Mouse (Mus musculus): ENCODE results near the gene Gpx4. TPM values are rescaled to one million over a fixed set of nuclear protein-coding genes. Genes with fewer than 3 reads are reported as not detected.

Gpx4 gene
- 1,058 and 1,082 TPM in 2 replicates for polyA plus RNA-seq (2015; fragmentation: Nextera tagmentation; extraction: Ambion mirVana)

DNA sequence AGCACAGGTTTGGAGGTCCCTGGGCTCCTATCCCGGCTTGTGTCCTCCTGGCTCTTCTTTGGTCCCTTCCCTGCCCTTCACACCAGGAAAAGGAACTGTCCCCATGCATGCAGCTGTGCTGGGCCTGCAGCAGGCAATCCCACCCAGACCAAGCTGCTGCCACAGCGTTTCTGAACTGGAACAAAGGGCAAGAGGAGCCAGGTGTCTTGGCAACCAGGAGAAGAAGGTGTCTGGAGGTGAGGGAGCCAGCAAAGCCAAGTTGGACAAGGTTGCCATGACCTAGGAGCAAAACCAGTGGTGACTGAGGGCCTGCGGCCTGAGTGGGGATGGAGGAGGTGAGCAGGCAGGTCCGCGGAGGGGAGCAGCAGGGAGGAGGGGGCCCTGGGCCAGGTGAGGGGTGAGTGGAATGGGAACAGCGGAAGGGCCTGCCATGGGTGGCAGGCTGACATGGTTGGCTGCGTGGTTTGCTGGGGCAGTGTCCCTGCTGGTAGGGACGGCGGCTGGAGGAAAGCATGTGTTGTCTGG, at the start of gene Gpx4:
TSS of gene Gpx4 (plus strand) at position 126 of the 525 bp plus-strand sequence.
- Histone ChIP-seq H3K4me2 (replicated peaks; ENCODE audit: low read depth, low read length) (no peak within 1 kb of the TSS), H3K27ac (ENCODE audit: low read length) (peak within 1 kb of the TSS; percentile 40; the same call in 1 of the 2 replicates), H3K36me3 (ENCODE audit: insufficient read depth, low read length) (no peaks in the 10 kb centered on the region), H3K4me3 (ENCODE audit: low read depth, low read length) (no peak within 1 kb of the TSS), H3K9ac (replicated peaks; ENCODE audit: low read depth) (no peak within 1 kb of the TSS), H3K9me3 (ENCODE audit: low read length) (no peaks in the 10 kb centered on the region), H3K27me3 (replicated peaks; ENCODE audit: insufficient read depth, low read length) (no peaks in the 10 kb centered on the region), H3K4me1 (ENCODE audit: insufficient read depth, low read depth, low read length) (peaks cover 18% of the 10 kb centered on the region)
- DNase-seq (ENCODE audit: low spot score) (no peak), ATAC-seq (no peak)
- TF ChIP-seq EP300 (IDR thresholded peaks at IDR 0.05): no peak
- TF ChIP-seq CTCF (IDR thresholded peaks at IDR 0.05): no peak
- WGBS: 61% methylated on average over 9 of the region's 9 CpGs

DNA sequence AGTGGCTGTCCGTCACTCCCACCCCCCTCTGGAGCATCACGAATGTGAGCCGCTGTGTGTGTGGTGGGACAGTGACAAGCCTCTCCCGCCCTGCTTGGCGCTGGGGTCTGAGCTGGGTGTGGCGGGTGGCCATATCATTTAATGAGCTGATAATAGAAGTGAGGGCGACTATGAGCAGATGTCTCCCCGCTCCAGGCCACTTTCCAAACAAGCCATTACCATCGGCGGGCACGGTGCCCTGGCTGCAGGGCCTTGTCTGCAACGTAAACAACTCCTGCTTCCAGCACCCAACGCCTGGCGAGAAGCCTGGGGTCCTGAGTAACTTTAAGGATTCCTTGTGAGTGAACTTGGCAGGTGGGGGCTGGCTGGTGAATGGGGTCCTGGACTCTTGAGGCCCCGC, 49.1 kb upstream of the Gpx4 start:
- peak; percentile 65 for DNase-seq (ENCODE audit: low spot score)
- H3K36me3 ChIP-seq (ENCODE audit: insufficient read depth, low read length): peaks cover 25% of the 10 kb centered on the region
- H3K27ac ChIP-seq (ENCODE audit: low read length): no peak overlapping the region

DNA sequence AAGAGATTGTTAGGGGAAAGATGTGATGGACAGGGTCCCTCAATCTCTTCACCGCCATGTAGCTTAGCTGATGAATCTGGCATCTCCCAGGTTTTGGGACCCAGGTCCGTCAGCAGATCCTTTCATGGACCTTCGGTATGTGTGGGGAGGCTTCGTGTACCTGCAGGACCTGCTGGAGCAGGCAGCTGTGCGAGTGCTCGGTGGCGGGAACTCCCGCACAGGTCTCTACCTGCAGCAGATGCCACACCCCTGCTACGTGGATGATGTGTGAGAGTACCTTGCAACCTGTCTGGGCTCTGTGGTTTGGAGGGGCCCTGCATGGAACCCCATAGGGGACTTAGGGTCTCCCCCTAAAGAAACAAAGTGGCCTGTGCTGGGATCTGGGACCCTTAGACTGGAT, 45.0 kb upstream of the Gpx4 start:
- WGBS: 82% methylated on average over 9 of the region's 9 CpGs
- Histone ChIP-seq H3K4me2 (replicated peaks; ENCODE audit: low read depth, low read length) (no peak overlapping the region), H3K27ac (ENCODE audit: low read length) (no peak overlapping the region), H3K27me3 (replicated peaks; ENCODE audit: insufficient read depth, low read length) (no peaks in the 10 kb centered on the region), H3K4me3 (ENCODE audit: low read depth, low read length) (no peak overlapping the region), H3K36me3 (ENCODE audit: insufficient read depth, low read length) (no peaks in the 10 kb centered on the region), H3K9ac (replicated peaks; ENCODE audit: low read depth) (no peak overlapping the region), H3K9me3 (ENCODE audit: low read length) (no peaks in the 10 kb centered on the region), H3K4me1 (ENCODE audit: insufficient read depth, low read depth, low read length) (0 out of 2 replicates have a peak, but pooled peaks cover 10% of the 10 kb centered on the region)
- TF ChIP-seq CTCF (IDR thresholded peaks at IDR 0.05) (no peak), EP300 (IDR thresholded peaks at IDR 0.05) (no peak)
- ATAC-seq (no peak), DNase-seq (ENCODE audit: low spot score) (no peak)

More for the DNA sequence above, 49.1 kb upstream of the Gpx4 start:
- Histone ChIP-seq H3K4me2 (replicated peaks; ENCODE audit: low read depth, low read length) (peak overlapping the region; percentile 70), H3K4me1 (ENCODE audit: insufficient read depth, low read depth, low read length) (0 out of 2 replicates have a peak, but pooled peaks cover 5% of the 10 kb centered on the region), H3K9me3 (ENCODE audit: low read length) (no peaks in the 10 kb centered on the region), H3K4me3 (ENCODE audit: low read depth, low read length) (peak overlapping the region; percentile 43; the same call in 1 of the 2 replicates), H3K9ac (replicated peaks; ENCODE audit: low read depth) (no peak overlapping the region), H3K27me3 (replicated peaks; ENCODE audit: insufficient read depth, low read length) (no peaks in the 10 kb centered on the region)
- no peak for TF ChIP-seq CTCF (IDR thresholded peaks at IDR 0.05)
- no peak for TF ChIP-seq EP300 (IDR thresholded peaks at IDR 0.05)
- WGBS: 17% methylated on average over 15 of the region's 15 CpGs
- ATAC-seq: peak; percentile 25

DNA sequence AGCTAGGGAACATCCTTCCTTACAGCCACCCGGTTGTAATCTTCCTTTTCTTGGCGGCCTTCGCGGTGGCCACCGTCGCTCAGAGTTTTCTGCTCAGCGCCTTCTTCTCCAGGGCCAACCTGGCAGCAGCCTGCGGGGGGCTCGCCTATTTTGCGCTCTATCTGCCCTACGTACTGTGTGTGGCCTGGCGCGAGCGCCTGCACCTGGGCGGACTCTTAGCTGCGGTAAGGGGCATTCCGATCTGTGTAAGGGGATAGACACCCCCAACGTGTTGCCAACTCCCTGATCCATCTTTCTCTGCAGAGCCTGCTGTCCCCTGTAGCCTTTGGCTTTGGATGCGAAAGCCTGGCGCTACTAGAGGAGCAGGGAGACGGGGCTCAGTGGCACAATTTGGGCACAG, 44.1 kb upstream of the Gpx4 start:
- Histone ChIP-seq H3K9me3 (ENCODE audit: low read length) (no peaks in the 10 kb centered on the region), H3K4me1 (ENCODE audit: insufficient read depth, low read depth, low read length) (0 out of 2 replicates have a peak, but pooled peaks cover 5% of the 10 kb centered on the region), H3K36me3 (ENCODE audit: insufficient read depth, low read length) (no peaks in the 10 kb centered on the region), H3K27ac (ENCODE audit: low read length) (peak overlapping the region; percentile 29; the same call in 1 of the 2 replicates), H3K9ac (replicated peaks; ENCODE audit: low read depth) (no peak overlapping the region), H3K4me3 (ENCODE audit: low read depth, low read length) (no peak overlapping the region), H3K27me3 (replicated peaks; ENCODE audit: insufficient read depth, low read length) (no peaks in the 10 kb centered on the region), H3K4me2 (replicated peaks; ENCODE audit: low read depth, low read length) (no peak overlapping the region)
- 43% methylated on average over 21 of the region's 21 CpGs for WGBS
- ATAC-seq: no peak
- no peak for DNase-seq (ENCODE audit: low spot score)
- TF ChIP-seq CTCF (IDR thresholded peaks at IDR 0.05): no peak
- no peak for TF ChIP-seq EP300 (IDR thresholded peaks at IDR 0.05)

DNA sequence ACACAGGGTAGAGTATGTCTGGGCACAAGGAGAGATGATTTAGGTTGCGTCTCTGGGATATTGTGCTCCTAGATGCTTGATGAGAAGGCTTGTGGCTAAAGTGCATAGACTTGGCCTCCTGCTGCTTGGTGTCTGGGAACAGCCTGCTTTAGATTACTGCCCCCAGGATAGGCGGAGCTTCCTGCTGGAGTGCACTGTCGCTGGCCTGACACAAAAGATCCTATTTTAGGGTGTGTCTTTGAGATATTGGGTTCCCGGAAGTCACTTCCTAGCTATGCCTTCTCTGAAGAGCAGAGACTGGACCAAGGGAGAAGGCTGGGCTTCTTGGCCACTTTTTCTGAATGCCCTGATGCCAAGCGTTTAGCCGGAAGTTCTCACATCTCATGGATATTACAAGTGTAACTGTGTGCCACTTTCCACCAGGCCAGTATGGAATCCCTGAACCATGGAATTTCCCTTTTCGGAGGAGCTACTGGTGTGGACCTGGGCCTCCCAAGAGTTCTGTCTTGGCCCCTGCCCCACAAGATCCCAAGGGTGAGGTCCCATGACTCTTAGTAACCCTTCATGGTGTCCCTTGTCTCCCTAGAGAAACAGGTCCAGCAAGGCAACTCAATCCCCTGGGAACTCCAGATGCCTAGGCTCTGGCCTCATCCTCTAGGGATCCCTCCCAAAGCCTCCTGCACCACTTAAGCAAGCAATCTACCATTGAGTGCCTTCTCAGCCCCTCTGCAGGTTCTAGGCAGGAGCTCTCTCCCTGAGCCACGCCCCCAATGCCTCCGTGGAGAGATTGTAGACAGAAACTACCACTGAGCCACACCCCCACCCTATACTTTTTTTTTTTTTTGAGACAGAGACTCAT, 43.4 kb upstream of the Gpx4 start:
- peak; percentile 52; the same call in 1 of the 2 replicates for TF ChIP-seq EP300 (IDR thresholded peaks at IDR 0.05)
- TF ChIP-seq CTCF (IDR thresholded peaks at IDR 0.05): no peak
- DNase-seq (ENCODE audit: low spot score) (peak; percentile 62), ATAC-seq (peak; percentile 71)
- Histone ChIP-seq H3K4me1 (ENCODE audit: insufficient read depth, low read depth, low read length) (0 out of 2 replicates have a peak, but pooled peaks cover 5% of the 10 kb centered on the region), H3K27ac (ENCODE audit: low read length) (peak overlapping the region; percentile 62), H3K4me3 (ENCODE audit: low read depth, low read length) (no peak overlapping the region), H3K4me2 (replicated peaks; ENCODE audit: low read depth, low read length) (no peak overlapping the region), H3K27me3 (replicated peaks; ENCODE audit: insufficient read depth, low read length) (no peaks in the 10 kb centered on the region), H3K36me3 (ENCODE audit: insufficient read depth, low read length) (no peaks in the 10 kb centered on the region), H3K9ac (replicated peaks; ENCODE audit: low read depth) (no peak overlapping the region), H3K9me3 (ENCODE audit: low read length) (no peaks in the 10 kb centered on the region)
- WGBS: 58% methylated on average over 9 of the region's 9 CpGs

DNA sequence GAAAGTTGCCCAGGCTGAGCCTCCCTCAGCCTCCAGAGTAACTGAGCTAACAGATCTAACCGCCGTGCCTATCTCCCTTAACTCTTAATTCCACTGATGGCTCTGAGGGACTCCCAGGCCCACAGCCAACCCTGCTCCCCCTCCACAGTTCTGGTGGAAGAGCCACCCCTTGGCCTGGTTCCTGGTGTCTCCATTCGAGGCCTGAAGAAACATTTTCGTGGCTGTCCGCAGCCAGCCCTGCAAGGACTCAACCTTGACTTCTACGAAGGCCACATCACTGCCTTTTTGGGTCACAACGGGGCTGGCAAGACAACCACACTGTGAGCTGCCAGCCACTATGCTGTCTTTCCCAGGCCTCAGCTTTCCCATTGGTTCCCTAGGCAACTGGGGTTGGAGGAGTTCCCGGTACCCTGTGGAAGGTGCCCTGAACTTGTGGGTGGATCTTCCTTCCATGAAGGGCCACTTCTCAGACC, 42.7 kb upstream of the Gpx4 start:
- Histone ChIP-seq H3K4me2 (replicated peaks; ENCODE audit: low read depth, low read length) (no peak overlapping the region), H3K9ac (replicated peaks; ENCODE audit: low read depth) (no peak overlapping the region), H3K4me3 (ENCODE audit: low read depth, low read length) (no peak overlapping the region), H3K27me3 (replicated peaks; ENCODE audit: insufficient read depth, low read length) (no peaks in the 10 kb centered on the region), H3K9me3 (ENCODE audit: low read length) (no peaks in the 10 kb centered on the region), H3K4me1 (ENCODE audit: insufficient read depth, low read depth, low read length) (0 out of 2 replicates have a peak, but pooled peaks cover 5% of the 10 kb centered on the region), H3K36me3 (ENCODE audit: insufficient read depth, low read length) (0 out of 2 replicates have a peak, but pooled peaks cover 4% of the 10 kb centered on the region), H3K27ac (ENCODE audit: low read length) (peak overlapping the region; percentile 62; the same call in 1 of the 2 replicates)
- no peak for TF ChIP-seq EP300 (IDR thresholded peaks at IDR 0.05)
- no peak for TF ChIP-seq CTCF (IDR thresholded peaks at IDR 0.05)
- DNase-seq (ENCODE audit: low spot score) (no peak), ATAC-seq (no peak)
- 74% methylated on average over 8 of the region's 8 CpGs for WGBS

Measured in lung, postnatal 0 days (tissue).